ENCODE assay signal across 14 mouse cellular contexts in the genomic region with DNA sequence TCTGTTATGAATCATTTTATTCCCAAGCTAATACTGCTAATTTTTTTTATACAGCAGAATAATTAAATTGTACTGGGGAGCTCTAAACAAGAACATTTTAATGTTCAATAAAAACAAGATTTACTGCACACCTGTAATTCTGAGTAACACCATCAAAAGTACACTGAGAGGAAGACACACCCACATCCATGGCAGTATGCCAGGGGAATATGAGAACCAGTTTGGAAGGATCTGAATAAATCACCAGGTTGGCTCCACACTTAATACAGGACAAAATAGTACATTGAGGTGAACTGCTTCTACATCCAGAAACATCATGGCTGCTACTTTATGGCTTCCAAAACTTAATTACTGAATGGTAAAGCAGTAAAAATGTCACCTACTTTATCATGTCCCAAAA. TPM values are rescaled to one million over a fixed set of nuclear protein-coding genes. Genes with fewer than 3 reads are reported as not detected.
DNase-seq lines count a peak whose midpoint lies in the region; ATAC-seq and TF ChIP-seq lines count a peak whose summit lies in the region.
"Had no signal": no experiment of that assay in that cellular context is flagged by ENCODE, and none has a peak within 500 bp of the region (broad histone marks: within the 10 kb centered on the region; RNA-seq: fewer than 3 reads in every experiment).

No protein-coding gene starts in this region.

- TF ChIP-seq POLR2A in limb, embryonic 14.5 days (IDR thresholded peaks at IDR 0.05; ENCODE audit: borderline replicate concordance, extremely low read depth, insufficient read depth, insufficient read length): no peak

- no peak for ATAC-seq in embryonic facial prominence, embryonic 14.5 days (ENCODE audit: low read depth)
- no peak for ATAC-seq in limb, embryonic 14.5 days (ENCODE audit: low FRiP score, low read depth)
- ATAC-seq: forebrain, embryonic 14.5 days; inflammation-experienced regulatory T-cells, adult 6 months had no signal

- H3K4me2 ChIP-seq in embryonic facial prominence, embryonic 14.5 days (ENCODE audit: low read depth, low read length): no peak overlapping the region
- no peak overlapping the region for H3K4me2 ChIP-seq in limb, embryonic 14.5 days (replicated peaks; ENCODE audit: low read depth, low read length, severe bottlenecking)
- H3K4me2 ChIP-seq: heart, embryonic 15.5 days; midbrain, embryonic 12.5 days had no signal

- H3K27ac ChIP-seq in embryonic facial prominence, embryonic 14.5 days (replicated peaks; ENCODE audit: low read depth, low read length): no peak overlapping the region
- H3K27ac ChIP-seq in embryonic facial prominence, embryonic 10.5 days (replicated peaks): no peak overlapping the region
- no peak overlapping the region for H3K27ac ChIP-seq in limb, embryonic 14.5 days (replicated peaks; ENCODE audit: low read depth, low read length)
- H3K27ac ChIP-seq in limb, embryonic 10.5 days: no peak overlapping the region
- H3K27ac ChIP-seq: heart, embryonic 15.5 days; liver, embryonic 14.5 days; midbrain, embryonic 12.5 days had no signal

- no peak overlapping the region for H3K9ac ChIP-seq in embryonic facial prominence, embryonic 14.5 days (ENCODE audit: low read depth, low read length)
- no peak overlapping the region for H3K9ac ChIP-seq in limb, embryonic 14.5 days (ENCODE audit: low read depth, low read length, severe bottlenecking)
- H3K9ac ChIP-seq: heart, embryonic 15.5 days; liver, embryonic 14.5 days; midbrain, embryonic 12.5 days had no signal

- peak; percentile 82 for DNase-seq in embryonic facial prominence, embryonic 14.5 days (ENCODE audit: low spot score)
- no peak for DNase-seq in embryonic facial prominence, embryonic 10.5 days (ENCODE audit: low spot score)
- peak; percentile 71 for DNase-seq in limb, embryonic 14.5 days (ENCODE audit: low spot score)
- no peak for DNase-seq in limb, embryonic 10.5 days (ENCODE audit: low spot score)
- peak; percentile 50 for DNase-seq in NIH3T3 (ENCODE audit: low read depth)
- DNase-seq in lung, postnatal 14 days: peak; percentile 60
- DNase-seq in layer of hippocampus, postnatal 36 days: no peak
- DNase-seq in adipocyte (ENCODE audit: low spot score): no peak
- DNase-seq: thymus, postnatal 14 days had no signal

- no peaks in the 10 kb centered on the region for H3K27me3 ChIP-seq in embryonic facial prominence, embryonic 14.5 days (replicated peaks; ENCODE audit: control insufficient read depth, insufficient read depth, low read length)
- H3K27me3 ChIP-seq in embryonic facial prominence, embryonic 10.5 days (replicated peaks; ENCODE audit: low read depth, poor library complexity, severe bottlenecking): no peaks in the 10 kb centered on the region
- no peaks in the 10 kb centered on the region for H3K27me3 ChIP-seq in limb, embryonic 14.5 days (ENCODE audit: control insufficient read depth, insufficient read depth, low read length)
- H3K27me3 ChIP-seq in limb, embryonic 10.5 days (ENCODE audit: low read depth, poor library complexity, severe bottlenecking): no peaks in the 10 kb centered on the region
- H3K27me3 ChIP-seq: heart, embryonic 15.5 days; midbrain, embryonic 12.5 days had no signal

- H3K9me3 ChIP-seq in embryonic facial prominence, embryonic 14.5 days (ENCODE audit: control insufficient read depth, low read length): no peaks in the 10 kb centered on the region
- no peaks in the 10 kb centered on the region for H3K9me3 ChIP-seq in embryonic facial prominence, embryonic 10.5 days
- H3K9me3 ChIP-seq in limb, embryonic 14.5 days (ENCODE audit: control insufficient read depth, low read length): no peaks in the 10 kb centered on the region
- H3K9me3 ChIP-seq in limb, embryonic 10.5 days (replicated peaks): no peaks in the 10 kb centered on the region
- H3K9me3 ChIP-seq: heart, embryonic 15.5 days; midbrain, embryonic 12.5 days had no signal

- peaks cover 36% of the 10 kb centered on the region for H3K36me3 ChIP-seq in embryonic facial prominence, embryonic 14.5 days (ENCODE audit: control insufficient read depth, insufficient read depth, low read length)
- H3K36me3 ChIP-seq in embryonic facial prominence, embryonic 10.5 days (replicated peaks): peaks cover 48% of the 10 kb centered on the region
- H3K36me3 ChIP-seq in limb, embryonic 14.5 days (ENCODE audit: control insufficient read depth, insufficient read depth, low read length): peaks cover 28% of the 10 kb centered on the region
- peaks cover 57% of the 10 kb centered on the region for H3K36me3 ChIP-seq in limb, embryonic 10.5 days

- H3K4me1 ChIP-seq in embryonic facial prominence, embryonic 14.5 days (ENCODE audit: control insufficient read depth, insufficient read depth, low read length): peaks cover 6% of the 10 kb centered on the region; the same call in 1 of the 2 replicates
- H3K4me1 ChIP-seq in embryonic facial prominence, embryonic 10.5 days: no peaks in the 10 kb centered on the region
- 0 out of 2 replicates have a peak, but pooled peaks cover 12% of the 10 kb centered on the region for H3K4me1 ChIP-seq in limb, embryonic 14.5 days (ENCODE audit: control insufficient read depth, insufficient read depth, low read length)
- H3K4me1 ChIP-seq in limb, embryonic 10.5 days: no peaks in the 10 kb centered on the region

- no peak overlapping the region for H3K4me3 ChIP-seq in embryonic facial prominence, embryonic 14.5 days (ENCODE audit: low read depth, low read length)
- H3K4me3 ChIP-seq in embryonic facial prominence, embryonic 10.5 days: no peak overlapping the region
- H3K4me3 ChIP-seq in limb, embryonic 14.5 days (replicated peaks; ENCODE audit: low read length): no peak overlapping the region
- no peak overlapping the region for H3K4me3 ChIP-seq in limb, embryonic 10.5 days
- H3K4me3 ChIP-seq: heart, embryonic 15.5 days; midbrain, embryonic 12.5 days had no signal

RNA-seq across cellular contexts. Expression of a gene that starts 11.2 kb away (rescaled TPM):
- polyA plus RNA-seq in embryonic facial prominence, embryonic 14.5 days (2014; fragmentation: Nextera tagmentation; extraction: Ambion mirVana): 266 and 275 TPM in 2 replicates
- polyA plus RNA-seq in embryonic facial prominence, embryonic 10.5 days (2016; fragmentation: Nextera tagmentation; extraction: Ambion mirVana): 567 and 569 TPM in 2 replicates
- 260 and 317 TPM in 2 replicates for polyA plus RNA-seq in limb, embryonic 14.5 days (2012; rRNA removed)
- polyA plus RNA-seq in limb, embryonic 14.5 days (2014; fragmentation: Nextera tagmentation; extraction: Ambion mirVana): 287 and 310 TPM in 2 replicates
- polyA plus RNA-seq in limb, embryonic 10.5 days (2016; fragmentation: Nextera tagmentation; extraction: Ambion mirVana): 481 and 555 TPM in 2 replicates
- 100 to 1,000 TPM; 157 to 166 TPM for total RNA-seq in layer of hippocampus, postnatal 36 days (2021)

RNA-seq across cellular contexts. Expression of a gene that starts 37.6 kb away (rescaled TPM):
- 1.1 TPM in 2 replicates for polyA plus RNA-seq in embryonic facial prominence, embryonic 14.5 days (2014; fragmentation: Nextera tagmentation; extraction: Ambion mirVana)
- 0.55 and 0.65 TPM in 2 replicates for polyA plus RNA-seq in embryonic facial prominence, embryonic 10.5 days (2016; fragmentation: Nextera tagmentation; extraction: Ambion mirVana)
- polyA plus RNA-seq in limb, embryonic 14.5 days (2012; rRNA removed): 1.4 and 1.8 TPM in 2 replicates
- polyA plus RNA-seq in limb, embryonic 14.5 days (2014; fragmentation: Nextera tagmentation; extraction: Ambion mirVana): 0.51 and 0.69 TPM in 2 replicates
- polyA plus RNA-seq in limb, embryonic 10.5 days (2016; fragmentation: Nextera tagmentation; extraction: Ambion mirVana): 0.56 and 0.66 TPM in 2 replicates
- under 1 TPM in 1 of 2 experiments, not detected in 1; 0.50 TPM for total RNA-seq in layer of hippocampus, postnatal 36 days (2021)

RNA-seq across cellular contexts. Expression of a gene that starts 43.0 kb away (rescaled TPM):
- 62.2 and 63.9 TPM in 2 replicates for polyA plus RNA-seq in embryonic facial prominence, embryonic 14.5 days (2014; fragmentation: Nextera tagmentation; extraction: Ambion mirVana)
- 28.0 and 28.5 TPM in 2 replicates for polyA plus RNA-seq in embryonic facial prominence, embryonic 10.5 days (2016; fragmentation: Nextera tagmentation; extraction: Ambion mirVana)
- 42.7 and 56.3 TPM in 2 replicates for polyA plus RNA-seq in limb, embryonic 14.5 days (2012; rRNA removed)
- 56.2 and 58.1 TPM in 2 replicates for polyA plus RNA-seq in limb, embryonic 14.5 days (2014; fragmentation: Nextera tagmentation; extraction: Ambion mirVana)
- 30.1 and 32.5 TPM in 2 replicates for polyA plus RNA-seq in limb, embryonic 10.5 days (2016; fragmentation: Nextera tagmentation; extraction: Ambion mirVana)
- 10 to 100 TPM; 83.7 to 88.1 TPM for total RNA-seq in layer of hippocampus, postnatal 36 days (2021)

RNA-seq across cellular contexts. Expression of a gene that starts 46.6 kb away (rescaled TPM):
- 51.9 and 66.6 TPM in 2 replicates for polyA plus RNA-seq in embryonic facial prominence, embryonic 14.5 days (2014; fragmentation: Nextera tagmentation; extraction: Ambion mirVana)
- polyA plus RNA-seq in embryonic facial prominence, embryonic 10.5 days (2016; fragmentation: Nextera tagmentation; extraction: Ambion mirVana): 53.4 and 58.1 TPM in 2 replicates
- 108 and 159 TPM in 2 replicates for polyA plus RNA-seq in limb, embryonic 14.5 days (2012; rRNA removed)
- polyA plus RNA-seq in limb, embryonic 14.5 days (2014; fragmentation: Nextera tagmentation; extraction: Ambion mirVana): 67.2 and 67.6 TPM in 2 replicates
- polyA plus RNA-seq in limb, embryonic 10.5 days (2016; fragmentation: Nextera tagmentation; extraction: Ambion mirVana): 39.4 and 42.2 TPM in 2 replicates
- 10 to 100 TPM; 46.2 to 46.7 TPM for total RNA-seq in layer of hippocampus, postnatal 36 days (2021)

Comparison
In these comparisons a context has a peak if more than half of its experiments do, and no peak if none do; other contexts are left out.
1. DNase-seq: peak in embryonic facial prominence, embryonic 14.5 days (single experiment), limb, embryonic 14.5 days (single experiment), NIH3T3 (single experiment) and lung, postnatal 14 days (single experiment); none in embryonic facial prominence, embryonic 10.5 days (single experiment), limb, embryonic 10.5 days (single experiment), layer of hippocampus, postnatal 36 days (0 of 2) and adipocyte (single experiment).